Mouse (Mus musculus) embryonic fibroblast, embryonic 13.5 days (primary cell): Measurements from ENCODE around the gene Med31. TPM values are rescaled to one million over a fixed set of nuclear protein-coding genes. Genes with fewer than 3 reads are reported as not detected.

ENCODE experiments used
- H3K27ac ChIP-seq: 2 replicates; pipeline ENCODE4 v1.5.1; 2012; ENCODE audit warnings: low read length, control low read depth, inconsistent platforms; ENCODE audit not compliant: insufficient read depth
- H3K4me1 ChIP-seq: 2 replicates; pipeline ENCODE4 v1.6.1; 2011; ENCODE audit warnings: low read length; ENCODE audit not compliant: control insufficient read depth, insufficient read depth
- H3K4me3 ChIP-seq: 2 replicates; pipeline ENCODE4 v1.5.1; 2011; ENCODE audit warnings: mild to moderate bottlenecking, control low read depth, low read length; ENCODE audit not compliant: insufficient read depth
- CTCF ChIP-seq: IDR thresholded peaks from 2 replicates; pipeline ENCODE4 v1.5.1; 2011; ENCODE audit warnings: mild to moderate bottlenecking, control low read depth, low read length, moderate library complexity, borderline replicate concordance; ENCODE audit not compliant: insufficient read depth
- POLR2A ChIP-seq: IDR thresholded peaks from 2 replicates; pipeline ENCODE4 v1.6.1; 2011; ENCODE audit warnings: low read depth, mild to moderate bottlenecking, control low read depth, low read length, moderate library complexity
- polyA plus RNA-seq: library from polyadenylated mRNA; stranded (reverse); fragments of >200 nt; gene quantifications from 2 replicates; pipeline ENCODE4 v1.2.4, GENCODE M21; 2011; ENCODE audit warnings: low read depth; ENCODE audit not compliant: missing spikeins, insufficient read length

Med31 gene
- 13.5 and 13.8 TPM in 2 replicates for polyA plus RNA-seq

DNA sequence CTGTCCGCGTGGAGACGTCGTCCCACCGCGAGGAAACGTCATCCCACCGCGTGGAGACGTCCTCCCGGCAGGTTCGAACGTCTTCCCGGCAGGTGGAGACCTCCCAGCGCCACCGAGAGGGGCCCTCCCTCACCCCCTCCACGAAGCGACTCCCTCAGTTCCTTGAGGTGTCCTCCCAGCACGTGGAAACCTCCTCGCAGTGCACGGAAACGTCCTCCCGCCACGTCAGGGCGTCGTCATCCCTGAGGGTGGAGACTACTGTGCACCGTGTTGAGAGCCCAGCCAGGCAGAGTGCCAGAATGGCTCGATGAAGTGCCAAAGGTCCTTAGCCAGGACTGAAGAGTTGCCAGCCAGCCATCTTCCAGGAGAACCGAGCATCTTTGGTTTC, at the start of gene Med31:
Gene Med31, minus strand, starts transcription at position 183 of the 388 bp plus-strand sequence.
- Histone ChIP-seq H3K4me3 (peak within 1 kb of the TSS; percentile 83), H3K27ac (no peak within 1 kb of the TSS), H3K4me1 (no peaks in the 10 kb centered on the region; the same call in 1 of the 2 replicates)
- no peak for TF ChIP-seq CTCF
- TF ChIP-seq POLR2A: peak; percentile 50; the same call in 1 of the 2 replicates

- Histone ChIP-seq H3K4me1 (no peaks in the 10 kb centered on the region), H3K4me3 (no peak overlapping the region), H3K27ac (no peak overlapping the region)
- no peak for TF ChIP-seq CTCF
Measured at GRCm38 (mm10) chr11:72256441-72256840, 41.0 kb upstream of the Med31 start.

GRCm38 (mm10) chr11:72255629-72256028, 40.2 kb upstream of the Med31 start:
- TF ChIP-seq POLR2A (no peak), CTCF (no peak)
- no peaks in the 10 kb centered on the region for H3K4me1 ChIP-seq
- H3K27ac ChIP-seq: no peak overlapping the region
- no peak overlapping the region for H3K4me3 ChIP-seq

- no peak for TF ChIP-seq CTCF
- TF ChIP-seq POLR2A: no peak
- Histone ChIP-seq H3K27ac (no peak overlapping the region), H3K4me1 (no peaks in the 10 kb centered on the region), H3K4me3 (no peak overlapping the region)
Measured at GRCm38 (mm10) chr11:72245196-72245753, 29.9 kb upstream of the Med31 start.

DNA sequence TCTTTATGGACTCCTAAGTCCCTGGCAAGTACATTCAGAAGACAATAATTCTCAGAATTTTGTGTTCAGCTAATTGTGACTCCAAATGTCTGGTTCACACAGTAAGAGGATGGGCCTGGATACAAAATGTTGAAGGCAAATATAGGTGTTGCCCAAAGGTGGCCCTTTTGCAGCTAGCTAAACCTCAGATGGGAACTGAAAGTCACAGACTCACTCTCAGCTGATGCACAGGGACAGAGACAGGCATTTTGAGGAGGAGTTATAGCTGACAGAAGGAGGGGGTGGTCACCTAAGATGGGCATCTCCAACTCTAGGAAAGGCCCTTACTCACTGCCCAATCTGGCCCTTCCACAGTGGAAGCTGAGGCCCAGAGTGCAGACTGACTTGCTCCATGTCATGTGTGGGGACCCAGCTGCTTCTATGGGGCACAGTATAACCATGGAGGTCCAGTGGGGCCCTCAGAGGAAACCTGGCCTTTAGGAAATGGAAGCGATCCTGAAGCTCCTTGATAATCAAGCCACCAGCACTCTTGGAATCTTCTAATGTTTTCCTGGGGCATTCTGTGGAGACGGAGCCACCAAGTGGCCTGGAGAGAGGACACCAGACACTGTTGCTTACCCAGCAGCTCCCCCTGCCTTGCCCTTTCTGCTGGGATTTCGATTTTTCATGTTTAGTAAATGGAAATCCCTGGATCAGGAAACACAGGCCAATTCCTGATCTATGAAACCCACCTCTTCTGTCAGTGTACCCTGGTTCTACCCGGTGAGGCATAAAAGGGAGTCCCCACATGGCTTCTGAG, 24.9 kb upstream of the Med31 start:
- H3K27ac ChIP-seq: no peak overlapping the region
- no peak overlapping the region for H3K4me3 ChIP-seq
- no peak for TF ChIP-seq CTCF
- no peak for TF ChIP-seq POLR2A
- H3K4me1 ChIP-seq: no peaks in the 10 kb centered on the region

DNA sequence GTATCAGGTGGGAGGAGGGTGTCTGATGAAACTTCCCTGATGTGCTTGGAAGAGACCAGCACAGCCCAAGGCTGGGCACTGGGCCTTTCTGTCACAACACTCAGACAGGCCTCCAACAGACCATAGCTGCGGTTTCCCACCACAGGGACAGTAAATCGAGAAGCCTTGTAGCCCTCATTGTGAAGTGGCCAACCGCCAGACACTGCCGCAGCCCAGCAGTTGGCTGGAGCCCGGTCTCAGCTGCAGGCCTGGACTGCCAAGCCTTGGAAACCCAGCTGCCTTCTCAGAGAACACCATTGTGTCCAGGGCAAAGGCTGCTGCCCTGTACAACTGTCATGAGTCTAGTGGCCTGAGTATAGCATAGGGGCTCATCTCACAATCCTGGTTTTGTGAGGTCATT, 18.6 kb upstream of the Med31 start:
- Histone ChIP-seq H3K4me3 (no peak overlapping the region), H3K27ac (no peak overlapping the region), H3K4me1 (no peaks in the 10 kb centered on the region)
- no peak for TF ChIP-seq CTCF
- no peak for TF ChIP-seq POLR2A

GRCm38 (mm10) chr11:72232991-72233390, 17.6 kb upstream of the Med31 start:
- H3K4me1 ChIP-seq: no peaks in the 10 kb centered on the region
- no peak for TF ChIP-seq POLR2A
- no peak for TF ChIP-seq CTCF
- H3K27ac ChIP-seq: no peak overlapping the region
- no peak overlapping the region for H3K4me3 ChIP-seq

GRCm38 (mm10) chr11:72232068-72232467, 16.7 kb upstream of the Med31 start:
- Histone ChIP-seq H3K4me1 (no peaks in the 10 kb centered on the region), H3K27ac (no peak overlapping the region), H3K4me3 (no peak overlapping the region)
- TF ChIP-seq POLR2A (no peak), CTCF (no peak)

DNA sequence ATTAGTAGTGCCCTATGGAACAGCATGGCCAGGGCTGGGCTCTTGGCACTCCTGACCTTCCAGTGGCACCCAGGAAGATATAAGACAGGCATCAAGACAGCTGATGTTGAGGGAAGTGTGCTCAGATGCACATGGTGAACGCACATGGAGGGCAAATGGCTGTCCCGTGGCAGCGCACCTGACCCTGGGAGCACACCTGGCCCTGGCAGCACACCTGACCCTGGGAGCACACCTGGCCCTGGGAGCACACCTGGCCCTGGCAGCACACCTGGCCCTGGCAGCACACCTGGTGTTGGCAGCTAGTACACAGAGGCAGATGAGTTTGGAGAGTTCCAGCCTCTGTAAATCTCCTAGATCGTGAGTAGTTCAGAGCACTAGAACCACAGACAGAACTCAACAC, 13.1 kb upstream of the Med31 start:
- H3K4me3 ChIP-seq: no peak overlapping the region
- H3K27ac ChIP-seq: no peak overlapping the region
- no peak for TF ChIP-seq POLR2A
- no peak for TF ChIP-seq CTCF
- H3K4me1 ChIP-seq: no peaks in the 10 kb centered on the region

DNA sequence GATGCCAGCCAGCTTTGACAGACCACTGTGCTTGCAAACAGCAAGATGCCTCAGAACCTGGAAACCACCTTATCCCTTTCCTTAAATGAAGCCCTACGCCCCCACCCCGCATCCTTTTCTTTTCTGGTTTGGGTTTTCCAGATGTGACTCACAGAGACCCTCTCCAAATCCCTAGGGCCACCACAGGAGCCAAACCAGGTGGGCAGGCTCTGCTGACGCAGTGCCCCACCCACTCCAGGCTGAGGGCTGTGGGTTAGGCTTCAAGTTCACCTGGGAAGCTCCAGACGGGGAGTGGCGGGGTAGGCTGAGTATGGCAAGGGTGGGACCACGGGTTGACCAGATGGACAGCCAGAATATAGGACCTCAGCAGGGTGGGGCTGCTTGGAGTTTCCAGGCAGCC, 11.5 kb upstream of the Med31 start:
- no peak for TF ChIP-seq POLR2A
- no peak for TF ChIP-seq CTCF
- Histone ChIP-seq H3K4me1 (no peaks in the 10 kb centered on the region), H3K27ac (no peak overlapping the region), H3K4me3 (no peak overlapping the region)
